Mouse (Mus musculus) frontal cortex, postnatal 10 days (tissue): ENCODE data around the gene Cldn10.
"Not testable (repeated sequence)": the region's sequence is repeated elsewhere in the genome, so short reads cannot be mapped to it uniquely, and the experiment has no call there.

Source experiments
- DNase-seq, 2 experiments: peaks; one replicate each; pipeline ENCODE4 v3.0.0; 2022; ENCODE audit warnings: low spot score in 2 of 2, mixed read lengths in 1 of 2

Cldn10 gene

GRCm38 (mm10) chr14:118787621-118788020 is at the start of gene Cldn10:
Gene Cldn10 (plus strand): TSS chr14:118787908.
- DNase-seq, result no peak

- no peak for DNase-seq
Observed at GRCm38 (mm10) chr14:118741780-118742179, 45.9 kb upstream of the Cldn10 start.

- DNase-seq, result no peak
Observed at GRCm38 (mm10) chr14:118742862-118743261, 44.8 kb upstream of the Cldn10 start.

GRCm38 (mm10) chr14:118749068-118749467 is 38.6 kb upstream of the Cldn10 start:
- no peak for DNase-seq

GRCm38 (mm10) chr14:118749715-118750114 is 38.0 kb upstream of the Cldn10 start:
- no peak for DNase-seq

GRCm38 (mm10) chr14:118750505-118751192 is 37.1 kb upstream of the Cldn10 start:
- no peak for DNase-seq

- no peak for DNase-seq
Observed at GRCm38 (mm10) chr14:118751193-118751753, 36.4 kb upstream of the Cldn10 start.

- DNase-seq, result no peak
Observed at GRCm38 (mm10) chr14:118756015-118756414, 31.7 kb upstream of the Cldn10 start.

GRCm38 (mm10) chr14:118756566-118756965 is 31.1 kb upstream of the Cldn10 start:
- no peak for DNase-seq

GRCm38 (mm10) chr14:118763362-118763761 is 24.3 kb upstream of the Cldn10 start:
- DNase-seq, result not testable (repeated sequence)

- DNase-seq, result no peak
Observed at GRCm38 (mm10) chr14:118763917-118764495, 23.7 kb upstream of the Cldn10 start.

- DNase-seq, result no peak
Observed at GRCm38 (mm10) chr14:118765306-118765705, 22.4 kb upstream of the Cldn10 start.

GRCm38 (mm10) chr14:118765951-118766350 is 21.8 kb upstream of the Cldn10 start:
- DNase-seq, result no peak

GRCm38 (mm10) chr14:118766368-118766767 is 21.3 kb upstream of the Cldn10 start:
- no peak for DNase-seq

GRCm38 (mm10) chr14:118767673-118768353 is 19.9 kb upstream of the Cldn10 start:
- peak; percentile 32 to 75 for DNase-seq

GRCm38 (mm10) chr14:118768354-118768713 is 19.4 kb upstream of the Cldn10 start:
- DNase-seq, result no peak

- DNase-seq, result no peak
Observed at GRCm38 (mm10) chr14:118773668-118774067, 14.0 kb upstream of the Cldn10 start.

GRCm38 (mm10) chr14:118774507-118775428 is 12.9 kb upstream of the Cldn10 start:
- peak in 1 of 2 experiments; percentile 6 for DNase-seq

- peak in 1 of 2 experiments; percentile 3 for DNase-seq
Observed at GRCm38 (mm10) chr14:118775554-118775953, 12.2 kb upstream of the Cldn10 start.

- peak in 1 of 2 experiments; percentile 2 for DNase-seq
Observed at GRCm38 (mm10) chr14:118776372-118776771, 11.3 kb upstream of the Cldn10 start.

GRCm38 (mm10) chr14:118777478-118777877 is 10.2 kb upstream of the Cldn10 start:
- peak in 1 of 2 experiments; percentile 2 for DNase-seq
